Mouse (Mus musculus): Measurements from ENCODE around the gene Grm7. TPM values are rescaled to one million over a fixed set of nuclear protein-coding genes. Genes with fewer than 3 reads are reported as not detected.

The Grm7 gene
- polyA plus RNA-seq, 1 experiment: 0.13 TPM

GRCm38 (mm10) chr6:110743981-110744670 is 98.7 kb downstream of the Grm7 start:
- no peaks in the 10 kb centered on the region for H3K36me3 ChIP-seq (ENCODE audit: control insufficient read depth, insufficient read depth, low read length)
- WGBS: 52% methylated on average over 7 of the region's 7 CpGs
- no peaks in the 10 kb centered on the region for H3K27me3 ChIP-seq (ENCODE audit: control insufficient read depth, insufficient read depth, low read length)
- H3K27ac ChIP-seq (ENCODE audit: control insufficient read depth, insufficient read depth, low read length): no peak overlapping the region
- H3K4me3 ChIP-seq (ENCODE audit: control insufficient read depth, insufficient read depth, low read length): no peak overlapping the region
- H3K4me1 ChIP-seq (replicated peaks; ENCODE audit: control insufficient read depth, insufficient read depth, low read length): no peaks in the 10 kb centered on the region
- no peak for DNase-seq
- TF ChIP-seq CTCF (IDR thresholded peaks at IDR 0.05; ENCODE audit: borderline replicate concordance, control insufficient read depth, extremely low read depth, insufficient read depth, low read length, poor library complexity) (no peak), POLR2A (IDR thresholded peaks at IDR 0.05; ENCODE audit: control insufficient read depth, extremely low read depth, insufficient read depth, low read length, poor library complexity) (no peak)

- Histone ChIP-seq H3K36me3 (ENCODE audit: control insufficient read depth, insufficient read depth, low read length) (no peaks in the 10 kb centered on the region), H3K4me1 (replicated peaks; ENCODE audit: control insufficient read depth, insufficient read depth, low read length) (no peaks in the 10 kb centered on the region), H3K27ac (ENCODE audit: control insufficient read depth, insufficient read depth, low read length) (no peak overlapping the region), H3K27me3 (ENCODE audit: control insufficient read depth, insufficient read depth, low read length) (no peaks in the 10 kb centered on the region), H3K4me3 (ENCODE audit: control insufficient read depth, insufficient read depth, low read length) (no peak overlapping the region)
- DNase-seq: no peak
- no peak for TF ChIP-seq CTCF (IDR thresholded peaks at IDR 0.05; ENCODE audit: borderline replicate concordance, control insufficient read depth, extremely low read depth, insufficient read depth, low read length, poor library complexity)
- 98% methylated on average over 5 of the region's 5 CpGs for WGBS
Measured at GRCm38 (mm10) chr6:110755921-110756320, 110.5 kb downstream of the Grm7 start.

GRCm38 (mm10) chr6:110769588-110769987 is 124.2 kb downstream of the Grm7 start:
- no peak for DNase-seq

GRCm38 (mm10) chr6:110772652-110773051 is 127.3 kb downstream of the Grm7 start:
- Histone ChIP-seq H3K27ac (ENCODE audit: control insufficient read depth, insufficient read depth, low read length) (no peak overlapping the region), H3K27me3 (ENCODE audit: control insufficient read depth, insufficient read depth, low read length) (no peaks in the 10 kb centered on the region), H3K4me3 (ENCODE audit: control insufficient read depth, insufficient read depth, low read length) (no peak overlapping the region), H3K36me3 (ENCODE audit: control insufficient read depth, insufficient read depth, low read length) (no peaks in the 10 kb centered on the region), H3K4me1 (replicated peaks; ENCODE audit: control insufficient read depth, insufficient read depth, low read length) (no peaks in the 10 kb centered on the region)
- 57% methylated on average over 1 of the region's 1 CpGs for WGBS
- no peak for DNase-seq
- TF ChIP-seq CTCF (IDR thresholded peaks at IDR 0.05; ENCODE audit: borderline replicate concordance, control insufficient read depth, extremely low read depth, insufficient read depth, low read length, poor library complexity) (no peak), POLR2A (IDR thresholded peaks at IDR 0.05; ENCODE audit: control insufficient read depth, extremely low read depth, insufficient read depth, low read length, poor library complexity) (no peak)

More at GRCm38 (mm10) chr6:110769588-110769987, 124.2 kb downstream of the Grm7 start:
- no peaks in the 10 kb centered on the region for H3K36me3 ChIP-seq (ENCODE audit: control insufficient read depth, insufficient read depth, low read length)
- no peak for TF ChIP-seq CTCF (IDR thresholded peaks at IDR 0.05; ENCODE audit: borderline replicate concordance, control insufficient read depth, extremely low read depth, insufficient read depth, low read length, poor library complexity)
- TF ChIP-seq POLR2A (IDR thresholded peaks at IDR 0.05; ENCODE audit: control insufficient read depth, extremely low read depth, insufficient read depth, low read length, poor library complexity): no peak
- H3K4me3 ChIP-seq (ENCODE audit: control insufficient read depth, insufficient read depth, low read length): no peak overlapping the region
- H3K27ac ChIP-seq (ENCODE audit: control insufficient read depth, insufficient read depth, low read length): no peak overlapping the region
- H3K27me3 ChIP-seq (ENCODE audit: control insufficient read depth, insufficient read depth, low read length): no peaks in the 10 kb centered on the region
- no peaks in the 10 kb centered on the region for H3K4me1 ChIP-seq (replicated peaks; ENCODE audit: control insufficient read depth, insufficient read depth, low read length)

- 93% methylated on average over 6 of the region's 6 CpGs for WGBS
- H3K36me3 ChIP-seq (ENCODE audit: control insufficient read depth, insufficient read depth, low read length): no peaks in the 10 kb centered on the region
- TF ChIP-seq CTCF (IDR thresholded peaks at IDR 0.05; ENCODE audit: borderline replicate concordance, control insufficient read depth, extremely low read depth, insufficient read depth, low read length, poor library complexity) (no peak), POLR2A (IDR thresholded peaks at IDR 0.05; ENCODE audit: control insufficient read depth, extremely low read depth, insufficient read depth, low read length, poor library complexity) (no peak)
Measured at GRCm38 (mm10) chr6:110776046-110776445, 130.7 kb downstream of the Grm7 start.

GRCm38 (mm10) chr6:110785497-110785928 is 140.1 kb downstream of the Grm7 start:
- TF ChIP-seq CTCF (IDR thresholded peaks at IDR 0.05; ENCODE audit: borderline replicate concordance, control insufficient read depth, extremely low read depth, insufficient read depth, low read length, poor library complexity) (no peak), POLR2A (IDR thresholded peaks at IDR 0.05; ENCODE audit: control insufficient read depth, extremely low read depth, insufficient read depth, low read length, poor library complexity) (no peak)
- H3K4me3 ChIP-seq (ENCODE audit: control insufficient read depth, insufficient read depth, low read length): no peak overlapping the region
- no peak overlapping the region for H3K27ac ChIP-seq (ENCODE audit: control insufficient read depth, insufficient read depth, low read length)
- WGBS: 76% methylated on average over 1 of the region's 1 CpGs
- no peak for DNase-seq
- H3K27me3 ChIP-seq (ENCODE audit: control insufficient read depth, insufficient read depth, low read length): no peaks in the 10 kb centered on the region
- no peaks in the 10 kb centered on the region for H3K4me1 ChIP-seq (replicated peaks; ENCODE audit: control insufficient read depth, insufficient read depth, low read length)
- H3K36me3 ChIP-seq (ENCODE audit: control insufficient read depth, insufficient read depth, low read length): no peaks in the 10 kb centered on the region

More at GRCm38 (mm10) chr6:110776046-110776445, 130.7 kb downstream of the Grm7 start:
- Histone ChIP-seq H3K27ac (ENCODE audit: control insufficient read depth, insufficient read depth, low read length) (no peak overlapping the region), H3K27me3 (ENCODE audit: control insufficient read depth, insufficient read depth, low read length) (no peaks in the 10 kb centered on the region), H3K4me3 (ENCODE audit: control insufficient read depth, insufficient read depth, low read length) (no peak overlapping the region), H3K4me1 (replicated peaks; ENCODE audit: control insufficient read depth, insufficient read depth, low read length) (no peaks in the 10 kb centered on the region)
- DNase-seq: no peak

- H3K4me3 ChIP-seq (ENCODE audit: control insufficient read depth, insufficient read depth, low read length): no peak overlapping the region
- no peak for DNase-seq
- no peak overlapping the region for H3K27ac ChIP-seq (ENCODE audit: control insufficient read depth, insufficient read depth, low read length)
- H3K4me1 ChIP-seq (replicated peaks; ENCODE audit: control insufficient read depth, insufficient read depth, low read length): no peaks in the 10 kb centered on the region
- WGBS: 96% methylated on average over 2 of the region's 2 CpGs
- TF ChIP-seq POLR2A (IDR thresholded peaks at IDR 0.05; ENCODE audit: control insufficient read depth, extremely low read depth, insufficient read depth, low read length, poor library complexity): no peak
- TF ChIP-seq CTCF (IDR thresholded peaks at IDR 0.05; ENCODE audit: borderline replicate concordance, control insufficient read depth, extremely low read depth, insufficient read depth, low read length, poor library complexity): no peak
- H3K27me3 ChIP-seq (ENCODE audit: control insufficient read depth, insufficient read depth, low read length): no peaks in the 10 kb centered on the region
- H3K36me3 ChIP-seq (ENCODE audit: control insufficient read depth, insufficient read depth, low read length): no peaks in the 10 kb centered on the region
Measured at GRCm38 (mm10) chr6:110792696-110793095, 147.3 kb downstream of the Grm7 start.
